Mouse (Mus musculus): ENCODE measurements around the gene Plcd1.

Gene Plcd1

DNA sequence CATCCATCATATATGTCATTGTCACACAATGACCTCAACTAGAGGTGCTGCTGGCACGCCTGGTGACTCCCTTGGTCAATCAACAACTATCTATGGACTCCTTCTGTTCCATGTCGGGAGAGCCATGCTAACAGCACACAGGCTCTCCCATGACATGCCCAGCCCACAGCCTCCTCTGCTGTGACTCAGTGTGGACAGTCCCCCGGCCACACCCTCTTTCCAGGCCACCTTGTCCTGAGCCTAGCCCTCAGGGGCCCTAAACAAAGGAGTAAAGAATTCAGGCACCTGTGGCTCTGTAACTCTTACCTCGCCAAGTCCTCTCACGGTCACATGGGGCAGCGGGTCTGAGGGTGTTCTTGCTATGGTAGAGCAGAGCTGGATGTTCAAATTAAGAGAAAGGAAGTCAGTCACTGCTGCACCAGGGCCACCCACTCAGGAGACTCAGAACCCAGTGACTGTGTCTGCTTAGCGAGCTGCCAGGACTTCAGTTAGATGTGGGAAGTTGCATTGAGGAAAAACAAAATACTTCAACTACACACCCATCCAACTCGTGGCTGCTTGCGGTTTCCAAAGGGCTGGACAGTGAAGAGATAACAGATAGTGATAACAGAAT is 39.2 kb downstream of the Plcd1 start:
- no peak for DNase-seq (ENCODE audit: low spot score)

- peak; percentile 90 for DNase-seq (ENCODE audit: low spot score)
Measured at GRCm38 (mm10) chr9:119052154-119052944, 41.0 kb downstream of the Plcd1 start, which contains the start of gene Vill. Vill (plus strand) TSS chr9:119052778.

DNA sequence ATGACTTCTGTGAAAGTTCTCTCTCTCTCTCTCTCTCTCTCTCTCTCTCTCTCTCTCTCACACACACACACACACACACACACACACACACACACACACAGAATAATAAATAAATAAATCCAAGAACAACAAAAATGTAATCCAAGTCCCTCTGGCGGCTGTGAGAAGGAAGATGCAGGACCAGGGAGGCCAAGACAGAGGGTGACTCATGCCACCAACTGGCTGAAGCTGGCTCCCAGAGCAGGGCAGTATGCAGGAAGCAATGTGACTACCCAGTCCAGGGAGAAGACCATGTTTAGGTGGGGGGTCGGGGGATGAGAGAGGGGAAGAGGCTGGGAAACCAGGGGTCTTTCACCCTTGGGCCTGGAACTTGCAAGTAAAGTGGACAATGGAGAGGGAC is 42.1 kb downstream of the Plcd1 start:
- DNase-seq (ENCODE audit: low spot score), result no peak

GRCm38 (mm10) chr9:119048182-119048903 is 45.0 kb downstream of the Plcd1 start:
- DNase-seq (ENCODE audit: low spot score), result no peak

GRCm38 (mm10) chr9:119040101-119040775 is 53.1 kb downstream of the Plcd1 start:
- no peak for DNase-seq (ENCODE audit: low spot score)

DNA sequence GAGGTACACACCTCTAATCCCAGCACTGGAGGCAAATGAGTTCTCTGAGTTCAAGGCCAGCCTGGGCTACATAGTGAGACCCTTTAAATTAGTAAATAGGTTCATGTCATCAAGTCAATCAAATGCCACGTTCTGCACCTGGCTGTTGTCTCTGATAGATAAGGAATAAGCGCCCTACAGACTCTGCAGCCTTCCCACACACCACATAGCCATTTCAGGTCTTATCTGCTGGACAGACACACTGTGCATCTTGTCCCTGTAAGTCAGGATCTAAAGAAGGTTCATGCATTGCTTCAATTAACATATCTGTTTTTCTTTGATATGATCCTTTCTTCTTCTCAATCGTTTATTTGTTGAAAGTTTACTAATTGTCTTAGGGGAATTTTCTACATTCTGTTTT is 54.7 kb downstream of the Plcd1 start:
- DNase-seq (ENCODE audit: low spot score), result no peak

DNA sequence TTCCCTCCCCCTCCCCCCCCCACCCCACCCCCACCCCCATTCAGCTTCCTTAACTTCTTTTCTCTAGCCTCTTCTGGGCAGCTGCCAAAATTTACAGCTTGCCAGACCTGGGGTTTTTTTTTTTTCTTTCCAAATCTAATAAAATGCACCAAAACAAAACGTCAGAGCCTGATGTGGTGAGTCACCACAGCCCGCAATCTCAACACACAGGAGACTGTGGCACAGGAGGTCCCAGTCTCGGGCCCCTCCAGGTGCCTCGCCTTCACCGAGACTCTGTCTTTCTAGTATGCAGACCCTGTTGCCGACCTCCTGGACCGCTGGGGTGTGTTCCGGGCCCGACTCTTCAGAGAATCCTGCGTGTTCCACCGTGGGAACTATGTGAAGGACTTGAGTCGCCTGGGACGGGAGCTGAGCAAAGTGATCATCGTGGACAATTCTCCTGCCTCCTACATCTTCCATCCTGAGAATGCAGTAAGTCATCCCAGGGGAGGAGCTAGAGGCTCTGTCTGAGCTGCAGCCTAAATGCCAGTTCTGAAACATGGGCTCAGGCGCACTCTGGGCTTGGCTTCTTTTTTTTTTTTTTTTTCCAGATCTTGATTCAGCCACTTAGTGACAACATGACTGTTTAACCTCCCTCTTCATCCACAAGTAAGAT is 56.1 kb downstream of the Plcd1 start:
- DNase-seq (ENCODE audit: low spot score), result no peak

- DNase-seq (ENCODE audit: low spot score), result no peak
Measured at GRCm38 (mm10) chr9:119035836-119036235, 57.5 kb downstream of the Plcd1 start.

DNA sequence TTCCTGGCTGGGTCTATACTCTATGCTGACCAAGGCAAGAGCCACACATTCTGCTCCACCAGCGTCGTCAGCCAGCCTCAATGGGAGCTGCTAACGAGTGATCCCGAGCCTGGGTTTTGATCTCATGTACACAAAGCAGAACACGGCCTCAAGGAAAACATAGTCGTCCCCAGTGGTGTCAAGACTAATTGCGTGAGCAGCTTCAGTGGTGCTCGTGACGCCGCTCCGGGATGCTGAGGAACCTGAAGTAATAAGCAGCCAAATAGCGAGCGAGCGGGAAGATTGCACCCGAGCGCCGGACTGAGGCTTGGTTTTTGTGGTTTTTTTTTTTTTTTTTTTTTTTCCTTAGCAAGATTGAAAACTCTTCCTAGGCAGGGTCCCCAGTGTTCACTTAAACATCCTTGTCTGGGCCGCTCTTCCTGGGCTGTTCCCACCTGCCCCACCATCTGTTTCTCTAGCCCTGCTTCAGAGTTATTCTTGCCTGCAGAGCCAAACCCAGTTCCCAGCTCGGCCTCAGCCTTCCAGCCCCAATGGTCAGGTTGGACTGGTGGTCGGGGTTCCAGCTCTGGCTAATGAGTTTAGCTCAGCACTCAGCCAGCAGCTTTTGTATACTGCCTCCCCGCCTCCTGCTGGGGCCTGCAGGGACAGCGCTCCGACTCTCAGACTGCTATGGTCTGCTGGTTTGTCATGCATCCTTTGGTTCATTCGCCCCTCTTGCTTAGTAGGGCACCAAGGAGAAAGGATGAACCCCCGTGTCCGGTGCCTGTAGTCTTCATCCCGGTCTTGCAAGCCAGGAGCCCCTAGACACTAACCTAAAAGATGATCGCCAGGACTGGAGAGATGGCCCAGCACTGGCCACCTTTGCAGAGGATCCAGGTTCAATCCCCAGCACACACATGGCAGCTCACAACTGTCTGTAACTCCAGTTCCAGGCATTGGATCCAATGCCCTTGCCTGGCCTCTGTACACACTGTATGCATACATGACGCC is 58.3 kb downstream of the Plcd1 start:
- no peak for DNase-seq (ENCODE audit: low spot score)

DNA sequence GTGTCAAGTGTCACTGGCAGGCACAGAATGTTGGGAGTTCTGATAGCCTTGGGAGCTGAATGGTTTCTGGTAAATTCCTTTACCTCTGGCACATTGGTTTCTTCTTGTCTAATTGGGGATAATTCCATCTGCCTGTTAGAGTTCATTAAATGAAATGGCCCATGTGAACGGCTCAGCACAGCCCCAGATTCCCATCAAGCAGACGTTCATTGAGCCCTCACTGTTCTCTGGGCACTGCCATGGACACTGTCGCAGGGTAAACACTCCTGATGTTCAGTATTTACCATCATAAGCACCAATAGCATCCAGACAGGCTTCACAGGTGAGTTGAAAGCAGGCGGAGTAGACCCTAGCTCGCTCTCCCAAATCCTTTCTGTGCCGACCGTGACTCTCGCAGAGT is 59.2 kb downstream of the Plcd1 start:
- DNase-seq (ENCODE audit: low spot score), result no peak

GRCm38 (mm10) chr9:119033111-119033921 is 60.0 kb downstream of the Plcd1 start:
- peak; percentile 37 for DNase-seq (ENCODE audit: low spot score)

- DNase-seq (ENCODE audit: low spot score), result no peak
Measured at GRCm38 (mm10) chr9:119032538-119032937, 60.8 kb downstream of the Plcd1 start.

GRCm38 (mm10) chr9:119031772-119032171 is 61.5 kb downstream of the Plcd1 start:
- no peak for DNase-seq (ENCODE audit: low spot score)

- no peak for DNase-seq (ENCODE audit: low spot score)
Measured at GRCm38 (mm10) chr9:119031038-119031437, 62.3 kb downstream of the Plcd1 start.

GRCm38 (mm10) chr9:119029568-119029967 is 63.7 kb downstream of the Plcd1 start:
- peak; percentile 76 for DNase-seq (ENCODE audit: low spot score)

DNA sequence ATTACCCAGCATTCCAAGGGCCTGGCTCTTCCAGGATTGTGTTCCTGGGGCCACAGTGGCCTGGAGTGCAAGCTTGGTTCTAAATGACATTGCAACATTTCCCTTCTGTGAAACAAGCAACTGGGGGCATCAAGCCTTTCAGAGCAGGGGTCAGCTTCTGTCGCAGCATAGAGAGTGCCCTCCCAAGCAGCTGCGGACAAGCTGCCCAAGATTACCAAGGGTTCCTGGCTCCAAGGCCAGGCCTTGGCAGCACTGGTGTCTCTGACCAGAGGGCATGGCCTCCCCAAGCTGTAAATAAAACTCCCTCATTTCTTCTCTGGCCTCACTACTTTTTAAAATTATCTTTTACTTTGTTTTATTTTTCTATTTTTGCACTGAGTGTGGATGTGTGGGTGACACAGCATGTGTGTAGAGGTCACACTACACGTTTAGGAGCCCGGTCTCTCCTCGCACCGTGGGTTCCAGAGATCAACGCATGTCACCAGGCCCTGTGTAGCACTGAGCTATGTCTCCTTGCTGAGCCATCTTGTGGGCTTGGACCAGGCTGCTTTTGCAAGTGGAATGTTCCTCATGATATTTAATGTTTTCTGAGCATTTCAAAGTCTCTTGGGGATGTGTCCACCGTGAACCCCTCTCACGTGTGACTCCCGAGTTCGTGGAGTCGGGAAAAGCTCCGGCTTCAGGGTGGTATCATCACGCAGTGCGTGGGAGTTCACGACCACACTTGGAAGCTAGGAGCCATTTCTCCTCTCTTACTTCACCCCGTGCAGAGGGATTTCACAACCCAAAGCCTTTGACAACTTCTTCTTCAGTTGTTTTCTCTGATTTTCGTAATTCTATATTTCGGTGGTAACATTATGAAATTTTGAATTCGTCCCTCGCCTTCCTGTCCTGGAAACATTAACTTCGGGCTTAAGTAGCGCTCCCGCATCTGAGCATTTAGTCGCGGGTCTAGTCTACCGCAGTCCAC is 64.8 kb downstream of the Plcd1 start:
- DNase-seq (ENCODE audit: low spot score), result no peak

DNA sequence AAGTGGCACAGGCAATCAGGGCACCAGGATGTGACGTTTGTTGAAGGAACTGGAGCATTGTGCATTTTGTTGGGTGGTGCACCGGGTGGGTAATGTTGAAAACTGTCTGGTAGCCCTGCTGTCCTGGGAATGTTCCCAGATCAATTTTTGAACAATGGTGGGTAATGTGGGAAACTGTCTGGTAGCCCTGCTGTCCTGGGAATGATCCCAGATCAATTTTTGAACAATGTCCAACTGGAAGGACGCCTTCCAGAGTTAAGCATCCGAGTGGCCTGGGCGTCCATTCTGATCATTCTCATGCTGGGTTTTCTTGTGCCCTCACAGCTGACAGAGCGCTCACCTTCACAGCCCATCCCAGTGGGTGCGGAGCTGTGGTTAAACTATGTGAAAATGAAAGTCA is 66.0 kb downstream of the Plcd1 start:
- DNase-seq (ENCODE audit: low spot score), result no peak

GRCm38 (mm10) chr9:119025832-119026331 is 67.4 kb downstream of the Plcd1 start:
- DNase-seq (ENCODE audit: low spot score), result no peak
